Mouse (Mus musculus) brain, adult 2 months (tissue): ENCODE results near the gene Rprd1b.

Experiments
- DNase-seq: peaks from one replicate; pipeline ENCODE4 v3.0.0; 2011; ENCODE audit warnings: low read depth, low spot score

The Rprd1b gene

DNA sequence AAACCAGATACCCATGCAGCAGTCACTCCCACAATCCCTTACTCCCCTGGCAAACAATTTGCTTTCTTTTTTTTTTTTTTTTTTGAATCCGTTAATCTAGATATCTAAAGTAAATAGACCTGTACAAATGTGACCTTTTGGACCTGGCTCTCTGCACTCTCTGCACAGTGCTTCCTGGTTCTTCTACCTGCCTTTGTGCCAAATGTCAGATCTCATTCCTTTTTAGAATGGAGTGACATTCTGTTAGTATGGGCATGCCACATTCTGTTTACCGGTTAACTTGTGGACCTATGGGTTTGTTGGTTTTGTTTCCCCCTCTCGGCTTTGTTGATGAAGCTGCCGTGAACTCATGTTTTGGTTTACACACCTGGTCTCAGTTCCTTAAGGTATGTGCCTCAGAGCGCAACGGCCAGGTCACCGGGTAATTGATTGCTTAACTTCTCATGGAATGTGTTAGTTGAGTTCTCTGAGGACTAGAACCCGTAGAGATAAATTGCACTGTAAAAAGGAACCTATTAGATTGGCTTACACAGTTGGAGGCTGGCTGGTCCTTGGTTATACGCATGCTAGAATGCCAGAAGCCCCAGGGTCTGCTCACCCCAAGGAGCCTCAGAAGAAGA, 52.4 kb downstream of the Rprd1b start:
- no peak for DNase-seq

DNA sequence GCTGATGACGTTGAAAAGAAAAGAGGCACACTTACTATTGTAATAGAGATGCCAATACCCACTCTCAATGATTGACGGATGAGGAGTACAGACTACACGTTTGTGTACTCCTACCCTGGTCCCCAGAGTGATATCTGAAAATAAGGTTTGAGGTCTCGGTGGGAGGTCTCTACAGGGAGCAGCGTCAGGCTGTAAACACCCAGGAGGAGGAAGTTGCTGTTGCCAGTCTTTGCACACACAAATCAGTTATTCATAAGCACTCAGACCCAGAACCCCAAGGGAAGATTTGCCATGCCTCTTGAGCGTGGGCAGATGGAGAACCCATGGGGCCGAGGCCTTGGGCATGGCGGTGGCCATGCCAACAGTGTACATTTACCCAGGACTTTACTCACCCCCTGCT, 56.2 kb downstream of the Rprd1b start:
- DNase-seq: no peak

DNA sequence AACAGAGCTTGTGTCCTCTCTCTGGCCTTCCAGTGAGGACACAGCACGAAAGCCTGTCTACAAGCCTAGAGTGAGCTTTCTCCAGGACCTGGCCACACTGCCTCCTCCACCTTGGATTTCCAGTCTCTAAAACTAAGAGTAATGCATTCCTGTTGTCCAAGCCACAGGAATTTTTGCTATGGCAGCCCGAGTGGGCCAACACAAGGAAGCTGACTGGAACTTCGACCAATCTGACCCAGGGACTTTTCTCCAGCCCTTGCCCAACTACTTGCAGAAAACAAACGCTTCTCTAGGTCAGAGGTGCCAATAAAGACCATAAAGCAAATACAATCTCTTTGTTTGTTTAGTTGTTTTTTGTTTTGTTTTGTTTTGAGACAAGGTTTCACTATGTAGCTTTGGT, 61.8 kb downstream of the Rprd1b start:
- no peak for DNase-seq

DNA sequence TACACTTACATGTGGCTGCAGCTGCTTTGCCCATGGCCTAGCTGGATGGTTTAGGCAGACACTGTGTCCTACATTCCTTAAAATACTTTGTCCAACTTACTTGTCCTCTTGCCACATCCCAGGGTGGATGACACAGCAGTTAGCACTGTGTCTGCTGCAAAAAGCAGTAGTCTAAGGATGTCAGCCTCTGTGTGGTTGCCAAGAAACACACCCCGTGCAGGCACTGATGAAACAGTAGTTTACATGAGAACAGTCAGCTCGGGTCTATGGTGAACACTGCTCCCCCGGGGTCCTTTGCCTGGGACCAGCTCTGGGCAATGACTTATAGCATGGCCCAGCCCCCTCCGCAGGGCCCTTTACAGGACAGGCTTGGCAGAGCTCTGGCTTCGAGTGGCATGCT, 65.0 kb downstream of the Rprd1b start:
- DNase-seq: peak; percentile 67

DNA sequence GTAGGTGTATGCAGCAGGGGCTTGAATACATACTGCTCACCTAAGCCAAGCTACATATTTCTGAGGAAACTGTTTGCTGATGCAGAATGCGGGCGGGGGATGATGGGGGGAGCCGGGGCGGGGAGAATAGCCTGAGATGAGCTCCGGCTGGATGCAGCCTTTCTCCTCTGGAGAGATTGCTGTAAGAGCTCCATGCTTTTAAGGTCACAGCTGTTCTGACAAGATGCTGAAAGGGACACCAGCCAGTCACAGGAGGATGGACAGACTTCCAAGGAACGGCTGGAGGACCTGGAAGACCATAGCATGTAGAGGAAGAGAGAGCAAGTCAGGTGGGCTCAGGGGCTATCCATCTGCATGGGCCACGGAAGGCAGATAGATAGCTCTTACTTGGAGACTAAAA, 66.0 kb downstream of the Rprd1b start:
- no peak for DNase-seq

DNA sequence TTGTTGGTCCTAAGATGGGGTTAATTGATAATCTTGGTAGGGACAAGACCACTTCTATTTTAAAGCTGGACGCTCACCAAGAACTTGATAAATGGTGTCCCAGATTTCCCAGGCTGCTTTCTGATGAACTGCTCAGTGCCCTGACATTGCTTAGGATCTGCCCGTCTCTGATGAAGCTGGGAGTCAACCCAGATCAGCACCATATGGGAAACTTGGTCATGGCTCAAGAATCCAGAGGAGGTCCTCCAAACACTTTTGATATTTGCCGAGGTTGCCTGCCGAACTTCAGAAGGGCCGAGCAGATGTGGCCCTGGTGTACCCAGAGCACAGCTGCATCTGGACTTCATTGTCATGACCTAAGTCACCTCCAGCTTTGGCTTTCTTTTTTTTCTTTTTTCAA, 66.5 kb downstream of the Rprd1b start:
- DNase-seq: peak; percentile 77

DNA sequence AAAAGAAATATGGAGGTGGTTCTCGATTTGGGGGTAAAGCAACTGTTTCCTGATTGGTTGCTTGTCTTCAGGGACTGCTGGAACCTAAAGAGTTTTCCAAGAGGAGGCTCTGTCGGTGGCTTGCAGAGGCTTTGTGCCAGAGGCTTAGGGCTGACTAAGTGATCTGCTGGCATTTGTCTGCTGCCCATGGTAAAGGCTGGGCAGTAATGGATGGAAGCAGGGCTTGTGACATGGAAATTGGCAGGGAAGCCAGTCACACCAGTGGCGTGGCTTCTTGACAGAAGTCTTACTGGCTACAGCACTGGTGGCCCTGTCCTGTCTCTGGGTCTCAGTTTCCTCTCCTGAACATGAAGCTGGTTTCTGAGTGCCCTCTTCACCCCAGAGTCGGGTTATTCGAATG, 68.8 kb downstream of the Rprd1b start:
- DNase-seq: no peak

DNA sequence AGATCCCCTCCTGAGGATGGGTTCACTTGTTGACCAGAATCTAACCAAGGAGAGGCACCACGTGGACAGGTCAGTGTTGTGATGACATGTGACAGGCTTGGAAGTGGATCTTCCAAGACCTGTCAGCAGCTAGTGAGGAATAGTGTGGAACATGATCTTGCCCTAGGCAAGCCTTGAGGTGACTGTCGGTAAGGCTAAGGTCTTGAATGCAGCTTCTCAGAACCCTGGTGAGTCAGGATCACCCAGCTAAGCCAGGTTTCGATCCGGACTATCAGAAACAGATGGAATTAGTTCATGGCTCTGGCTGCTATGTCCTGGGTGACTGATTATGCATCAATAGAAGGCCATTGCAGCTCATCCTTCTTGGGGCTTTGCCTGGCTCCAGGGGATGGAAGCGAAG, 70.4 kb downstream of the Rprd1b start:
- DNase-seq: no peak

DNA sequence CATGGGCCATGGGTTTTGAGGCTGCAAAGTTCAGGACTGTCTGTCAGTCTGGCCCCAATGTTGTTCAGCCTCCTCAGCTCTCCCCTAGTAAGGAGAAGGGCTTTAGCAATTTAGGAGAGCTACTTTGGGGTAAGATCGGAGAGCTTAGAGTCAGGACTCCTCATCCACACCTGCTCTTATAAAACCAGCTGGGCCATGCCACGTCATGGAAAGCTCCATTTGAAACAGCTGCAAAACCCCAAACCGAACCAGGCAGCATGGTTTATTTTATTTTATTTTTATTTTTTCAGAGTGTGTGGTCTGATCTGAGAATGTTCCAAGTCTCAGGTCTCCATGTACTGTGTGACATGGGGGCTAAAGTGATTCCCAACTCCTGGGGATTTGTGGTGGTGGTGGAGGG, 71.2 kb downstream of the Rprd1b start:
- no peak for DNase-seq

DNA sequence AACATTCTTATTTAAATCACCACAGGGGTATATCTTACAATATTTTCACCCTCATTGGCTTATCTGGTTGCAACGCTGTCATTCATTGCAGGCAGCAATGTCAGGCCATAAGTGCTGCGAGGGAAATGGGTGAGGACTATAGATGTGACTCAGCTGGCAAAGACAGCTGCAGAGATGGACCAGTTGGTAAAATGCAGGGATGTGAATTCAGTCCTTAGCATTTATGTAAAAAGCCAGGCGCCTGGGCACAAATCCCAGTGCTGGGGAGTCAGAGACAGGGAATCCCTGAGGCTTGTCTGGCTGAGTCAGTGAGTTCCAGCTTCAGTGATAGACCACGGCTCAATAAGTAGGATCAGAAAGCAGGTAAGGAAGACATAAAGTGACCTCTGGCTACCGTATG, 73.5 kb downstream of the Rprd1b start:
- peak; percentile 69 for DNase-seq

DNA sequence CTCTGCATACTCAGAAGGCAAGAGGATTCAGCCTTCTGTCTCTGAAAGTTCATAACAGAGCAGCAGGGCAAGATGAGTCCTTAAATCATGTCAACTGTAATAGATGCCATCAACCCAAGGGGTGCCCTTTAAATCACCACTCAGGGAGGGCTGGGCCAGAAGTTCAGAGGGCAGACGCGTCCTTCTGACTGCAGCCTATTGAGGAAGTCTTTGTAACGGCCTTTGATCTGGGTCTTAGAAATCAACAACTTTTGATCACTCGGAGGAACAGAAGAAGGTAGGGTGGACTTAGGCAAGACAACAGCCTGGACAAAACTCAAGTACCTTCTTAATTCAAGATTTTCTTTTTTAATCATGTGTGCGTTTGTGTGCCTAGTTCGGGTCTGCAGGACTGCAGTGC, 76.7 kb downstream of the Rprd1b start:
- DNase-seq: no peak

DNA sequence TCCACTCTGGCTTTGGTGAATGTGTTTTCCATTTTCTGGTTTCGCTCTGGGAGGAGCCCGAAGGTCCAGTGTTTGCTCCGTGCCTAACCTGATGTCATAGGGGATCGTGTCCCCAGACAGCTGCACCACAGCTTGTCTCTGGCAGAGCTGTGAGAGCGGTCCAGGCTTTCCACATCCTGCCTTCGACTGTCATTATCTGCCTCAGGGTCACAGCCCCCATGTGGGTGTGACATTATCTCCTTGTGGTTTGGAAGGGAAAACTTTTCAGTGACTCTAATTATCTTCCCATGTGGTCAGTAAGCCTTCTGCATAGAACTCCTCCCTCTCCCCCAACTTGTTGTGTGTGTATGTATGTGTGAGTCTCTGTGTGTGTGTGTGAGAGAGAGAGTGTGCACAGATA, 77.3 kb downstream of the Rprd1b start:
- DNase-seq: no peak

DNA sequence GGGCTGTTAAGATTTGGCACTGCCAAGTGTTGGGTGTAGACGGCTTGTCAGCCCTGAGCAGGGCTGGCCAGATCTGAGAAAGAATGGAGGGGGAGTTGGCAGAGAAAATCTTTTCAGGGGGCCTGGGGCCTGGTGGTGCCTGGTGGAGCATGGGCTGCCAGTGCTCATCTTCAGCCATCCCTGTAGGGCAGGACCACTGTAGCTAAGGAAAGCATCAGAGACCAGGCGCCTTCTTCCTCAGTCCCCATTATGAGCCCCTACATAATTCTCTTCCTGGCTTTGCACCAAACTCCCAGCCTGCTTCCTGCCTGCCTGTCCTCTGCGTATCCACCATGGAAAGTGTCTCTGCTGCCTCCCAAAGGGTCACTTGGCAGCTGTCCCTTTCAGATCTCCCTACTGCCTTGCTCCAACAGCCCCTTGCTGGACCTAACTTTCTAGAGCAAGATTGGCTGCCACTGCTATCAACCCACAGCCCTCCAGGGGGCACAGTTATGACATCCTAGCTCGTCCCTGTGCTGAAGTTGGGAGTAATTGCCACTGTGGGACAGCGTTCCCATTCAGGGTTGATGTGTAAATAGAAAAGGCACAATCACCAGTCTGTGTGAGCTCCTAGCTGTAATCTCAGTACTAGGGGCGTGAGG, 78.8 kb downstream of the Rprd1b start:
- DNase-seq: peak; percentile 57

DNA sequence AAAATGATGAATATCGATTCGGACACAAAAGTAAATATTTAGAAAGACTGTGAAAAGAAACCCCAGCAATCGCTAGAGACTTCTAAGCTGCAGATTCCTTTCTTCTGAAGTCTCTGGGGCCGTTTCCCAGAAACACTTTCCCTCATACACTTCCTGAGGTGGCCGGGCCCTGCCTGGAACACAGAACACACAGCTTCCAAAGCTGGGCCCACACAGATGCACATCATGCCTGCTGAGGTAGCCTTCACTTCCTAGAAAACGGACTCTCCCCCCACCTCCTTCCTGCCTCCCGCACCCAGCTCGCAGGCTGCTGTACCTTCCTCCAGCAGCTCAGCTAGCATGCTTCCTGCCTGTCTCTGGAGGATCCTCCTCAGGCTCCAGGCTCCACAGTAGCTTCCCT, 81.2 kb downstream of the Rprd1b start:
- no peak for DNase-seq

DNA sequence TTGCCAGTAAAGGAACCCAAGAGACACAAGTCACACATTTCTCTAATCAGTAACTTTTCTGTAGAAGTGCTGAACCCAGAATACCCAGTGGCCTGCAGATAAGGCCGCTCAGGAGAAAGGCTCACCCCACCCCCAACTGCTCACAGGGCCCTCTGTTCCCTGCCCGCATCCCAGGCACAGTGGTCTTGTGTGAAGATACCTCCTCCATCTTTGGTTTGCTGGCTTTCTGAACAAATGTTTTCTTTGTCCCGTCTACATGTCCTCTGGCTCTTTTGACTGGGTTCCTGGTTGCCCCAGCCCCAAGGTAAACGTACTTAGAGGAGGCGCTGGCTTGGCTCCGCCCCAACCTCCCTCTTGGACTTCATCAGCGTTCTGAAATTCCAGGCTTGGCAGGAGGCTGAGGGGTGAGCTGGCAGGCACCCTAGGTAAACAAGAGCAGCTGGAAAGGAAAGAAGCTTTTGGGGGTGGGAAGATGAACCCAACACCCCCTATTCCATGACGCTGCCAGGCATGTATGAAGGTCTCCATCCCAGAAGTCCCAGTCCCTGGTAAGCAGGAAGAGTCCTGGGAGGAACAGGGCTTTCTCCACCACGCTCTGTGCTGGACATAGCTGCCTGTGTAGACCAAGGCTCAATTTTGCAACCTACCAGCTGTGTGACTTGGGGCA, 85.4 kb downstream of the Rprd1b start:
- no peak for DNase-seq

DNA sequence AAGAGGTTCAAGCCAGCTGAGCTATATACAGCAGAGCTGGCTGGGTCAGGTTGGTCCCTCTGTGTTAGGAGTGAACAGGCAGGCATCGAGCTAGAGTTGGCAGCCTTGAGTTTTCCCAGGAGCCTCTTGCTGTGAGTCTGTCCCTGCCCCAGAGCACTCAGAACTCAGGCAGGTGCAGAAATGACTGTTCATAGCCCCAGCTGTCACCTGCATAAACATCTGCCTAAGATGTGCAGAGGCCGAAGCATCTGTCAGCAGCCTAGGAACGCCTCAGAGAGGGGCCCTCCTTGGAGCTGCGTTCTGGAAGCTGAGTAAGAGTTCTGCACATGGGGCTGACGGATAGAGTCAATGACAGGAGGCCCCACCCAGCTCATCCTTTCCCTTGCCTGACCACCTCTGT, 86.6 kb downstream of the Rprd1b start:
- no peak for DNase-seq

DNA sequence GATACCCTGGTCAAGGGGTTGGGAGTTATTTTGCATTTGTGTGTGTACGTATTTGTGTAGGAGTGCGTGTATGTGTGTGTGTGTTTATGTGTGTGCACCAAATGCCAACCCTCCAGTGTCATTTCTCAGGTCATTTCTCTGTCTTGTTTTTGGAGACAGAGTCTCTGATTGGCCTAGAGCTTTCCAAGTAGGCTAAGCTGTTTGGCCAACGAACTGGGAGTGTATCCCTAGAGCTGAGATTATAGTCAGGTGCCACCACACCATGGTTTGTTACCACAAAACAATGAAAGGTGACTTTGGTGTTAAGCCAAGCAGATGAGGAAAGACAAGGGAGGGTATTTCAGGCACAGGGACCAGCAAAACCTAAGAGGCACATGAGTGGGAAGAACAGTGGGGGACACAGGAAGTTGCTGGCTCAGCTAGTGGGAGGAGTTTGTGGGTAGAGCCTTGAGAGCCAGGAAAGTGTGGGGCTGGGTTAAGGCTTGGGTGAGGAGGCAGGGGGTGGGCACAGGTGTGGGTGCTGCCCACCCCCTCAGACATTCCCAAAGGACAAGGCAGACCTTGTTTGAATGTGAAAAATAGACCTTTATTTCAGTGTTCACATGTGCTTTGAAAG, 87.6 kb downstream of the Rprd1b start:
- DNase-seq: no peak

DNA sequence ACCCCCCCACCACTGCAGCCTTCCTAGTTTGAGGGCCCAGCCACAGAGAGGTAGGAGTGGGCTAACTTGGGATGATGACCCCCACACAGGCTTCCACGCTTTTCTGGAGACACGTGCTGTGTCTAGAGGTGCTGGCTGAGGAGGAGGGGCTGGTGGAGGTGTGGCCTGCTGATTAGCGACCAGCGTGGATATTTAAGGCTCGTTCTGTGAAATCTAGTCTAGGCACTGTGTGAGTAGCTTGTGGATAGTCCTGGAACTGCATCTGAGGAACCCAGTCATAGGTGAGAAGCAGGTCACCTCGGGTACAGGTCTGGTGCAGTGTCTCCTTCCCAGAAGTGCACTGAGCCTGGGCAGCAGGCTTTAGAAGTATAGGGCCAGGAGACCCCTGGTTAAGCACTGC, 88.4 kb downstream of the Rprd1b start:
- no peak for DNase-seq

DNA sequence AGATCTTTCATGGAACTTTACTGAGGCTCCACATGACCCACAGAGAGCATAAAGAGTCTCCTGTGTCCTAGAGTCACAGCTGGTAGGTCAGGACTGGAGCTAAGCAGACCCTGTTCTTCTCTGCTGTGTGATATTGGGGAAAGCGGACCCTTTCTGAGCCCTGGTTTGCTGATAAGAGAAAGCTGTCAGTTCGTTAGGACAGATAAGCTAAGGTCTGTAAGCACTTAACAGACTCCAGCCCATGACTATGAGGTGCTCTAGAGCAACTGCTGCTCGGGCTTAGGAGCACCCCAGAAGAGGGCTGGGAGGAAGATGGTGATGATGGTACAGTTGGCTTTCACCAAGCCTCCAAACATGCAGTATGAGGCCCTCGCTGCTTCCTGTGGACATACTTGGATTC, 90.8 kb downstream of the Rprd1b start:
- DNase-seq: no peak

DNA sequence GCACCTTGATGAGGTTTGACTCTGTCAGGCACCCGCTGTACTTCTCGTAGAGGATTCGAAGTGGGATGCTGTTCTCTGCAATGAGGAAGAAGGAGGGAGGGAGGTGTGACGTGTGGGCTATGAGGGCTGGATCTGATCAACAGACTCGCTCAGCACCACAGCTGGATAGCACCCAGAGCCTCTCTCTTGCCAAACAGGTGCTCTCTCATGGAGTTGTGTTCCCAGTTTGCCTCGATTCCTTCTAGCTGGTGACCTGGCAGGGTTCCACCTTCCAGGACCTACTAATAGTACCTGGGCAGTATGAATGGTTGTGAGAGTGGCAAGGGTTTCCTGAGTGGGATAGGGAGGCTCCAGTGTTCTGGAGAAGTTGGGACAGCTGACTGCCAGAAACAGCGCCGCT, 91.9 kb downstream of the Rprd1b start:
- no peak for DNase-seq

DNA sequence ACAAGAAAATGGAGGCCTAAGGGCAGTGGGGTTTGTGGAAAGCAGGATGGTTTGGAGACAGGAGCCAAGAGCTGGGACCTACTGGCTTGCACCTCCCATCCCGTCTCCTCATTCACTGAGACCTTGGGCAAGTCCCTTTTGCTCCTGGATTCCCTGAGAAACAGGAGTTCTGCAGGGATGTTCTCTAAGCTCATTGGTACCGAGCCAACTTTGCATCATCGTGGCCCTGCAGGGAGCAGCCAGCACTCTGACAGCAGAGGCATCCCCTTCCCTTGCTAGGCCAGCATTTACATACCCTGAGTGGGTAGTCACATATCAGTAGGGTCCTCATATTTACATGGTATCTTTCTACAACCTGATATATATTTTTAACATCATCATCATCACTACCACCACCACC, 92.6 kb downstream of the Rprd1b start:
- DNase-seq: no peak

DNA sequence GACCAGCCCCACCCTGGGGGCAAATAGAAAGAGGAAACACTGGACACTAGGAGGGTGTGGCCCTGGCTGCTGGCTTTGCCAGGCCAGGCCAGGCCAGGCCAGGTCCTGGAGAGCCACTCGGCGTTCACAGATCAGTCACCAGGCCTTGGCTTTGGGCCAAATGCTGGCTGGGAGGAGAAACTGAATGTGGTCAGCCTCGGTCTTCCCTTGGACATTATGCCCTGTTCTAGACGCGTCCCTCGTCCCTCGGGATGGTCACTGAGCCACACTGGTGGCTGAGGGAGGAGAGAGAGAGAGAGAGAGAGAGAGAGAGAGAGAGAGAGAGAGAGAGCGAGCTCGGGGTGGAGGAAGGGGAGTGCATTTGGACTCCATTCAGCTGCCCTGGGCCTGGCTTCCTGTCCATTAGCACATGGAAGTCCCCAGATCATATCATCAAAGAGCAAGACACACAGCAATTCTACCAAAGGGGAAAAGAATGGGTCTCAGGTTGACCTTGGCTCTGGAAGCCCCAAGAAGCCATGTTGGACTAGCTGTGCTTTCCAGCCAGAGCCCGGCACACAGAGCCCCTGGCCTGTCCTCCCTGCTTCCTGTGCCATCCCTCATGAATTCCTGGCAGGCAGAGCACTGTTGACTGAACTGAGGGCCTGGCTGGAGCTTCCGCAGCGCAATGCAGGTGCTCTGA, 93.5 kb downstream of the Rprd1b start:
- DNase-seq: peak; percentile 60
